Mouse (Mus musculus) heart, embryonic 13.5 days (tissue): ENCODE data around the gene Gpld1. TPM values are rescaled to one million over a fixed set of nuclear protein-coding genes. Genes with fewer than 3 reads are reported as not detected.
"Not testable (repeated sequence)": the region's sequence is repeated elsewhere in the genome, so short reads cannot be mapped to it uniquely, and the experiment has no call there.

Experiments
- ATAC-seq: fragments of 200-750 bp; cut with Nextera tagmentation; 2 replicates; pipeline ENCODE4 v1.8.0; 2017; ENCODE audit warnings: moderate TSS enrichment; ENCODE audit not compliant: insufficient number of reproducible peaks, low FRiP score, low TSS enrichment; ENCODE audit errors: extremely low read depth
- H3K27ac ChIP-seq: fragments of 300-500 bp; sonication (generic); replicated peaks from 2 replicates; pipeline ENCODE4 v1.5.1; 2015; ENCODE audit warnings: moderate library complexity, mild to moderate bottlenecking, inconsistent platforms
- H3K27me3 ChIP-seq: fragments of 300-500 bp; sonication (generic); replicated peaks from 2 replicates; pipeline ENCODE4 v1.6.1; 2015; ENCODE audit warnings: mild to moderate bottlenecking, inconsistent platforms
- H3K36me3 ChIP-seq: fragments of 300-500 bp; sonication (generic); 2 replicates; pipeline ENCODE4 v1.6.1; 2015; ENCODE audit warnings: mild to moderate bottlenecking, inconsistent platforms
- H3K4me1 ChIP-seq: fragments of 300-500 bp; sonication (generic); 2 replicates; pipeline ENCODE4 v1.6.1; 2015; ENCODE audit warnings: inconsistent platforms
- H3K4me2 ChIP-seq: fragments of 300-500 bp; sonication (generic); 2 replicates; pipeline ENCODE4 v1.6.1; 2015; ENCODE audit warnings: inconsistent platforms, mild to moderate bottlenecking, moderate library complexity
- H3K4me3 ChIP-seq: fragments of 300-500 bp; sonication (generic); 2 replicates; pipeline ENCODE4 v1.5.1; 2015; ENCODE audit warnings: moderate library complexity, mild to moderate bottlenecking, inconsistent platforms
- H3K9ac ChIP-seq: fragments of 300-500 bp; sonication (generic); 2 replicates; pipeline ENCODE4 v1.6.1; 2015; ENCODE audit warnings: inconsistent platforms, mild to moderate bottlenecking, moderate library complexity
- H3K9me3 ChIP-seq: fragments of 300-500 bp; sonication (generic); 2 replicates; pipeline ENCODE4 v1.6.1; 2016; ENCODE audit warnings: inconsistent platforms
- WGBS: fragments of 180-500 bp; shearing (Covaris S2); methylation state at CpG from one replicate; pipeline ENCODE4 v1.1.7; 2015; ENCODE audit warnings: mixed read lengths; 5-methylcytosine and 5-hydroxymethylcytosine counted together
- polyA plus RNA-seq: library from polyadenylated mRNA; unstranded; fragments of >200 nt; fragmentation: Nextera tagmentation; extraction: Ambion mirVana; gene quantifications from 2 replicates; pipeline ENCODE4 v1.2.1, GENCODE M21; 2015

Gpld1 gene
- polyA plus RNA-seq, 1 experiment from 2014 or later: 0.24 TPM

DNA sequence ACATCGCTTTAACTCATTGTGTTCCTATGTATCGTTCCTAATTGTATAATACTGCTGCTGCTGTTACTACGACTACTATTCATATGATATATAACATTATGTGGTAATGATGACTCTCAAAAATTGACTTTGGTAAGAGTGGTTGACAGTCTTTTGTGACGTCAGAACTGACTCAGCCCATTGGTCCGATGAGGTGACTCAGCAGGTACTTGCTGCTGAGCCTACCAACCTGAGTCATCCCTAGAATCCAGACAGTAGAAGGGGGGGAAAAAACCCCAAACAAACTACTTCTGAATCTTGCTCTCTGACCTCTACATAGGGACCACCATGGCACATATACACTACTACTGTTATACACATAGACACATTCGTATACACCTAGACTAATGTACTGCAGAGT lies 5.9 kb downstream of the Gpld1 start:
- H3K27me3 ChIP-seq: no peaks in the 10 kb centered on the region
- WGBS: 81% methylated on average over 6 of the region's 6 CpGs
- no peaks in the 10 kb centered on the region for H3K36me3 ChIP-seq
- H3K4me1 ChIP-seq: peaks cover 9% of the 10 kb centered on the region; the same call in 1 of the 2 replicates
- H3K9ac ChIP-seq: no peak overlapping the region
- no peak for ATAC-seq
- no peak overlapping the region for H3K27ac ChIP-seq
- H3K4me2 ChIP-seq: no peak overlapping the region
- no peaks in the 10 kb centered on the region for H3K9me3 ChIP-seq
- H3K4me3 ChIP-seq: no peak overlapping the region

DNA sequence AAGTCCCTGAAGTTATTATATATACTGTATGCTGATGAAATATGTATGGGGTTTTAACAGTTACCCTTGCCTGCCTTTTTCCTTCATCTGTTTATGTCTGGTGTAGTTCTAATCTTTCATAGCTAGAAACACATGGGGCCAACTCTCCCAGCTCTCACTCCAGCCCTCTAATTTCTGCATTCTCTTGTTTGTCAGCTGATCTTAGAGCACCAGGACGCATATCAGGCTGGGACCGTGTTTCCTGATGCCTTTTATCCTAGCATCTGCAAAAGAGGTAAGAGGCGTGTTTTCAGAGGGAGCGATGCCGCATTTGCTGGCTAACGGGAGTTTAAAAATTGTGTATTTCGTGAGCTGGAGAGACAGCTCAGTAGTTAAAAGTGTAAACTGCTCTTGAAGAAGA lies 9.7 kb downstream of the Gpld1 start:
- Histone ChIP-seq H3K27ac (no peak overlapping the region), H3K4me2 (no peak overlapping the region), H3K9ac (no peak overlapping the region), H3K4me1 (peaks cover 9% of the 10 kb centered on the region; the same call in 1 of the 2 replicates), H3K9me3 (no peaks in the 10 kb centered on the region), H3K27me3 (peaks cover 21% of the 10 kb centered on the region), H3K4me3 (no peak overlapping the region), H3K36me3 (no peaks in the 10 kb centered on the region)
- ATAC-seq: no peak
- WGBS: 71% methylated on average over 7 of the region's 7 CpGs

DNA sequence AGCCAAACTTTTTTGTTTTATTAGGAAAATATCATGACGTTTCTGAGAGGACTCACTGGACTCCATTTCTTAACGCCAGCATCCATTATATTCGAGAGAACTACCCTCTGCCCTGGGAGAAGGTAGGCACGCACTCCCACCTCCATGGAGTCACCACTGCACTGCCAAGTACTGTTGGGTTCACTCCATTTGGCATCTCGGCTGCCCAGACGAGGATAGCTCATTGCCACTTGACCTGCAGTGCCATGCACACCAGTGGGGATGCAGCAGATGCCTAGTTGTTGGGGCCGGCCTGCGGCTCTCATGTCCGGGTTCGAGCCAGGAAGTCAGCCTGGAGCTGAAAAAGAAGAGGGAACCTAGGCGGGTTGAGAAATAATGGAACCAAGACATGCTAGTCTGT lies 12.1 kb downstream of the Gpld1 start:
- H3K9ac ChIP-seq: no peak overlapping the region
- peaks cover 21% of the 10 kb centered on the region for H3K27me3 ChIP-seq
- no peaks in the 10 kb centered on the region for H3K9me3 ChIP-seq
- ATAC-seq: no peak
- WGBS: 31% methylated on average over 11 of the region's 11 CpGs
- H3K4me1 ChIP-seq: peaks cover 9% of the 10 kb centered on the region; the same call in 1 of the 2 replicates
- H3K27ac ChIP-seq: no peak overlapping the region
- no peak overlapping the region for H3K4me3 ChIP-seq
- H3K4me2 ChIP-seq: no peak overlapping the region
- no peaks in the 10 kb centered on the region for H3K36me3 ChIP-seq

DNA sequence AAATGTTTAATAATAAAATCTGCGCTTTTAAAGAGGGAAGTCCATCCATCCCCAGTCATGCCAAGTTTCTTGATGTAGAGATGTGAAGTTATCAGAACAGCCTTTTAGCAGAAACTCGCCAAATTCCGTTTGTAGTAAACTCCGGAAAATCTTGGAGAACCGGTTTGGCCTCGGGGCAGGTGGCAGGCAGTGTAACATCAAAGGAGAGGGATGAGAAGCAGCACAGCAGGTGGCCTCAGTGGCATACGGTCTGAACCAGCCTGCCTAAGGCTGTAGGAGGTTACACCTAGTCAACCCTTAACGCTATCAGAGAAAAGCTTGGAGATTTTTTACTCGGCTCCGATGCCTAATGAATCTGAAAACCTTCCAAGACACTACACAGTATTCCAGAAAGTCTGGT lies 12.5 kb downstream of the Gpld1 start:
- Histone ChIP-seq H3K27ac (no peak overlapping the region), H3K4me1 (peaks cover 9% of the 10 kb centered on the region; the same call in 1 of the 2 replicates), H3K36me3 (no peaks in the 10 kb centered on the region), H3K27me3 (peaks cover 21% of the 10 kb centered on the region), H3K9ac (no peak overlapping the region), H3K4me2 (no peak overlapping the region), H3K9me3 (no peaks in the 10 kb centered on the region), H3K4me3 (no peak overlapping the region)
- WGBS: 14% methylated on average over 10 of the region's 10 CpGs
- ATAC-seq: no peak

DNA sequence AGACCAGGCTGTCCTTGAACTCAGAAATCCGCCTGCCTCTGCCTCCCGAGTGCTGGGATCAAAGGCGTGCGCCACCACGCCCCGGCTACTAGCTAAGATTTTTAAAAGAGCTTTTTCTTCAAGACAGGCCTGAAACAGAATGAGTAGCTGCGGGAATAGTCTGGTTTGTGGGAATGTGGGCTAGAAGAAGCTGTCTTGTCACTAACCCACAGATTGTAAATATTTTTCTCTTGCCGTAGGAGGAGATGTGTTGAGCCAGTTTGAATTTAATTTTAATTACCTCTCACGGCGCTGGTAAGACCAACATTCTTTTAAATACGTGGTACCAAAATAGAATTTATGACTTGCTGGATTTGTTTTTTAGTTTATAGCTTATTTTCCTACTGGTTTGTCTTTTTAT lies 15.7 kb downstream of the Gpld1 start:
- Histone ChIP-seq H3K9ac (no peak overlapping the region), H3K27ac (no peak overlapping the region), H3K4me1 (no peaks in the 10 kb centered on the region), H3K36me3 (no peaks in the 10 kb centered on the region), H3K4me2 (no peak overlapping the region), H3K9me3 (no peaks in the 10 kb centered on the region), H3K4me3 (no peak overlapping the region), H3K27me3 (peaks cover 21% of the 10 kb centered on the region)
- ATAC-seq: no peak
- 83% methylated on average over 11 of the region's 11 CpGs for WGBS

DNA sequence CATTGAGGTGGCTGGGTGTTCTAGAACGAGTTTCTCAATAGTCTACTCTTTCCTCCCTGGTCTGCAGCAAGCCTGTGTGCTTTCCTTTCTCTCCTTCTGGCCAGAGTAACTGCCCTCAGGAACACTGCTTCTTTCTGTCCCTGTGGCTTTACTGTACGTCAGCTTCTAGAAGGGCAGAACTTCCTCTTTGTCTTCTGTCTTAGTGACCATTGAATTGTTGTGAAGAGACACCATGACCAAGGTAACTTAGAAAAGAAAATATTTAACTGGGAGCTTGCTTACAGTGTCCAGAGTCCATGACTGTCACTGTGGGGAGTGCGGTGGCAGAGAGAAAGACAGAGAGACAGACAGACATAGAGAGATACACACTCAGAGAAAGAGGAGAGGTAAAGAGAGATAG lies 17.1 kb downstream of the Gpld1 start:
- Histone ChIP-seq H3K4me1 (peaks cover under 1% of the 10 kb centered on the region; the same call in 1 of the 2 replicates), H3K4me2 (no peak overlapping the region), H3K36me3 (no peaks in the 10 kb centered on the region), H3K4me3 (no peak overlapping the region), H3K9ac (no peak overlapping the region), H3K27me3 (peaks cover 11% of the 10 kb centered on the region; the same call in 1 of the 2 replicates), H3K27ac (no peak overlapping the region), H3K9me3 (no peaks in the 10 kb centered on the region)
- 71% methylated on average over 3 of the region's 3 CpGs for WGBS
- ATAC-seq: no peak

DNA sequence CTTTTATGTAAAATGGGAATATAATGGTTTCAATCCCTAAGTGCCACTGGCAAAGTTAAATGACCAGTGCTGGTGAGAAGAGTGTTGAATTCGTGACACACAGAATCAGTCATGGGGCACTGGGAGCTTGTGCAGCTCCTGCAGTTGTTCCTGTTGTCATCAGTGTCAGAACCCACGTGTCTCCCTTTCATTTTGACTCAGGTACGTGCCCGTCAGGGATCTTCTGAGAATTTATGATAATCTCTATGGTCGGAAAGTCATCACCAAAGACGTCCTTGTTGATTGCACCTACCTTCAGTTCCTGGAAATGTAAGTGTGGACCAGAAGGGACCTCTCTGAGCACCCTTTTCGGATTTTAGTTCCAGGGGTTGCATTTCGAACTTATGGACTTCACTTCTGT lies 19.2 kb downstream of the Gpld1 start:
- Histone ChIP-seq H3K4me3 (no peak overlapping the region), H3K27me3 (peaks cover 7% of the 10 kb centered on the region), H3K27ac (no peak overlapping the region), H3K9me3 (no peaks in the 10 kb centered on the region), H3K36me3 (no peaks in the 10 kb centered on the region), H3K9ac (no peak overlapping the region), H3K4me2 (no peak overlapping the region), H3K4me1 (peaks cover 8% of the 10 kb centered on the region; the same call in 1 of the 2 replicates)
- 77% methylated on average over 8 of the region's 8 CpGs for WGBS
- no peak for ATAC-seq

DNA sequence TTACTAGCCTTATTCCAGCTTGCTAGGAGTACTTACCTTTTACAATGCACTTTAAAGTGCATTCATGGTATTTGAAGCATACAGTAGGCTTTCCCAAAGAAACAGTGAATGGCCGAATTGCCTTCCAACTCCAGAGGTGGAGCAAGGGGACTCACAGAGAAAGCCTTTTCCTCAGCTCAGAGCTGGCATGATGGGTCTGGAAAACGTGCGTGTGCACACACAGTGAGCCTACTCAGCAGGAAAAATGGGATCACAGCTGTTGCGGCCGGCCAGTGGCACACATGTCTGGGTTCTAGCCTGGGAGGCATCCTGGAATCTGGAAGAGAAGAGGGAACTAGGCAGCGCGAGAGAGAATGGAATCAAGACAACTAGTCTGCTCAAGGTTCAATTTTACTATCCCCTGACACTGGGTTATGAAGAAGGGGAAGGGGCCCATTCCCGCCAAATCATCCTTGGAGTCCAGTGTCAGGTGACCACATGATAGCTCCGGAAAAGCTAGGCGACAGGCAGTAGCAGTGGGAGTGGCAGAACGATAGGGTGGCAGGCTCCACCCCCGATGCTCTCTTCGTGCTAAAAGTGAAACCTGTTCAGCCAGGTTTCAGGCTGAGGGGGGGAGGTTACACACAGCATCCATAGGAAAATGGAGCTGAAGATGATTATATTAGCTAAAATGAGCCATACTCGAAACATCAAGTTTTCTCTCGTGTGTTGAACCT lies 22.3 kb downstream of the Gpld1 start:
- WGBS: 13% methylated on average over 15 of the region's 15 CpGs
- Histone ChIP-seq H3K4me1 (peaks cover 8% of the 10 kb centered on the region; the same call in 1 of the 2 replicates), H3K4me3 (peak overlapping the region; percentile 51), H3K4me2 (peak overlapping the region; percentile 73), H3K9me3 (no peaks in the 10 kb centered on the region), H3K36me3 (no peaks in the 10 kb centered on the region), H3K9ac (peak overlapping the region; percentile 67), H3K27ac (no peak overlapping the region), H3K27me3 (peaks cover 7% of the 10 kb centered on the region)
- no peak for ATAC-seq

DNA sequence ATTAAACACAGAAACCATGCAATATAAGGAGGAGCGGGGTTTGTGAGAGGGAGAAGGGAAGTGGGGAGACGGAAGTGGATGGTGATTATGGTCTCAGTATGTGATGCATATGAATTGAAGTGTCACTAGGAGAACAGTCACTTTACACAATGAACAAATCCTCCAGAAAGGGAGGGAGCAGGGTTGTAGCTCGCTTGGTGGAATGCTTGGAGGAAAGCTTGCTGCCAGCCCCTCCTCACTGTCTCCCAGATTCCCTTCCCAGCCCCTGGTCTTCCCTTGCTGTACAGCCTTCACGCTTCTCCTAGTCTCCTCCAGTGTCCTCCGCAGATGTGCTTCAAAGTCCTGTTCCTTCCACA lies 22.9 kb downstream of the Gpld1 start:
- 34% methylated on average over 5 of the region's 5 CpGs for WGBS
- Histone ChIP-seq H3K9me3 (no peaks in the 10 kb centered on the region), H3K9ac (peak overlapping the region; percentile 67), H3K4me1 (peaks cover 8% of the 10 kb centered on the region; the same call in 1 of the 2 replicates), H3K36me3 (no peaks in the 10 kb centered on the region), H3K27me3 (peaks cover 7% of the 10 kb centered on the region), H3K27ac (no peak overlapping the region), H3K4me3 (peak overlapping the region; percentile 51), H3K4me2 (peak overlapping the region; percentile 73)
- ATAC-seq: no peak

DNA sequence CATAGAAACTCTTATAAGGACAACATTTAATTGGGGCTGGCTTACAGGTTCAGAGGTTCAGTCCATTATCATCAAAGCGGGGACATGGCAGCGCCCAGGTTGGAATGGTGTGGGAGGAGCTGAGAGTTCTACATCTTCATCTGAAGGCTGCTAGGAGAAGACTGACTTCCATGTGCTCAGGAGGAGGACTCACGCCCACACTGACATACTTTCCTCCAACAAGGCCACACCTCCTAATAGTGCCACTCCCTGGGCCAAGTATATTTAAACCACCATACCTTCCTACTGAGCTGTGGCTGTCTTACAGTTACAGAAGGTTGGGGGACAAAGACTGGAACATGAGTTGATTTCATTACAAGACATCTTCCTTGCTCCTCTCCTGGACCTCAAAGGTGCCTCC lies 28.8 kb downstream of the Gpld1 start:
- not testable (repeated sequence) for H3K9ac ChIP-seq, H3K4me3 ChIP-seq, H3K4me2 ChIP-seq, H3K27ac ChIP-seq, H3K36me3 ChIP-seq, H3K27me3 ChIP-seq, ATAC-seq, H3K4me1 ChIP-seq, H3K9me3 ChIP-seq
- 73% methylated on average over 3 of the region's 3 CpGs for WGBS

DNA sequence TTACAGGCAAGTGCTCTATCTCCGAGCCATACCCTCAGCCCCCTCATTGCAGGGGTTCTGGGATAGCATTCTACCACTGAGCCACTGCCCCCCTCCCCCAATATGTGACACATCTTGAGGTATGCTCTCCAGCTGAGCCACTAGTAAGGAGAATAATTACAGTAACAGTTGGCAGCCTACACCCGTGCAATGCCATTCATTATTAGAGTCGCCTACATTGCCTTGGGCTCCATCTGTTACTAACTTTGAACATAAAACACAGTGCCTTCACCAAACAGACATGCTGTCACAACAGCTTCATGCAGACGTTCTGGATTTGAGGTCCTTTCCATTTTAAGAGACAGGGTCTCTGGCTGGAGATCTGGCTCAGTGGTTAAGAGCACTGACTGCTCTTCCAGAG lies 33.4 kb downstream of the Gpld1 start:
- Histone ChIP-seq H3K9ac (no peak overlapping the region), H3K4me2 (no peak overlapping the region), H3K27ac (no peak overlapping the region), H3K4me3 (no peak overlapping the region), H3K9me3 (no peaks in the 10 kb centered on the region), H3K36me3 (no peaks in the 10 kb centered on the region), H3K4me1 (no peaks in the 10 kb centered on the region), H3K27me3 (no peaks in the 10 kb centered on the region)
- no peak for ATAC-seq
- WGBS: 74% methylated on average over 4 of the region's 4 CpGs

DNA sequence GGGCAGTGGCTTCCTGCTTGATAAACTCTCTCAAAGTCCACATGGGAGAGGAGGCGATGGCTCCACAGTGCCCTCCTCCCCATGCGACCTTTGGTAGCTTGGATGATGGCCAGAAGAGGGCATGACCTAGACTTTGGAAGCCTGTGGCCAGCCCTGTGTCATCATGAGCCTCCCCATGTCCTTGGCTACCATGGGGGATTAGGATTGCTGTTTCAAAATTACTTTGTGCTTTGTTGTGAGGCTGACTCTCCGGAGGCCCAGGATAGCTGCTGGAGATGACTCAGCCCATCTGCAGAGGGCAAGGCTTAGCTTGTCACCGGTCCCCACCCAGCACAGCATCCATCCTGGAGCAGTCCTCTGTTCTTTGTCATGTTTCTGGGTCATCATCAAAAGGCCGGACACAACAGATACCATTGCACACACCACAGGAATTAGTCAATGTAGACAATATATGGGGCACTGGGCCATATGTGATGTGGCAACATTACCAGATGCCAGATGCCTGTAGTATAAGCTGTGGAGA lies 34.9 kb downstream of the Gpld1 start:
- WGBS: 70% methylated on average over 5 of the region's 5 CpGs
- ATAC-seq: no peak
- Histone ChIP-seq H3K4me1 (peaks cover 5% of the 10 kb centered on the region; the same call in 1 of the 2 replicates), H3K4me3 (no peak overlapping the region), H3K9me3 (no peaks in the 10 kb centered on the region), H3K27me3 (no peaks in the 10 kb centered on the region), H3K27ac (no peak overlapping the region), H3K9ac (no peak overlapping the region), H3K36me3 (no peaks in the 10 kb centered on the region), H3K4me2 (no peak overlapping the region)
